In genomic region chr7:28972542-28972985, GRCm38 (mm10) we compare ENCODE assay signal across 7 mouse cellular contexts. TPM values are rescaled to one million over a fixed set of nuclear protein-coding genes. Genes with fewer than 3 reads are reported as not detected.
A peak's percentile ranks its signal among the peaks of the same experiment; 100 is the strongest.
DNase-seq lines count a peak whose midpoint lies in the region; ATAC-seq and TF ChIP-seq lines count a peak whose summit lies in the region.

No protein-coding gene starts in this region.

- H3K36me3 ChIP-seq in ES-E14 (ENCODE audit: control insufficient read depth, insufficient read depth, low read length, poor library complexity, severe bottlenecking), result peaks cover 60% of the 10 kb centered on the region
- H3K36me3 ChIP-seq in embryonic facial prominence, embryonic 13.5 days, result peaks cover 83% of the 10 kb centered on the region

- no peak overlapping the region for H3K4me3 ChIP-seq in ES-E14 (ENCODE audit: insufficient read depth in 1 of 2, low read depth in 1 of 2, low read length in 2 of 2, poor library complexity in 1 of 2, severe bottlenecking in 1 of 2)
- H3K4me3 ChIP-seq in embryonic facial prominence, embryonic 13.5 days, result no peak overlapping the region

- no peak overlapping the region for H3K4me2 ChIP-seq in embryonic facial prominence, embryonic 13.5 days

- peaks cover 13 to 27% of the 10 kb centered on the region in 2 experiments for H3K4me1 ChIP-seq in ES-E14 (ENCODE audit: control insufficient read depth in 2 of 2, insufficient read depth in 2 of 2, low read length in 2 of 2, poor library complexity in 1 of 2)
- H3K4me1 ChIP-seq in embryonic facial prominence, embryonic 13.5 days, result no peaks in the 10 kb centered on the region; the same call in 1 of the 2 replicates

- in situ Hi-C loops in ES-E14 (cut with MboI; ENCODE audit: low sequenced_read_pairs in 2 of 2, unreplicated experiment in 2 of 2), result no loop called here

- DNase-seq in ES-E14 (ENCODE audit: low read depth, low spot score), result peak; percentile 84
- DNase-seq in adrenal gland, postnatal 25 days, result peak; percentile 83
- DNase-seq in heart, postnatal 36 days, result peak; percentile 79 to 85
- DNase-seq in left cerebral cortex, postnatal 10 days (ENCODE audit: extremely low spot score in 1 of 2, low spot score in 2 of 2), result peak; percentile 56 to 86
- DNase-seq in spleen, adult 18-20 months, result peak; percentile 64 to 87

- peak overlapping the region; percentile 6; the same call in 1 of the 2 replicates for H3K27ac ChIP-seq in ES-E14 (ENCODE audit: insufficient read depth, low read depth, low read length, poor library complexity, severe bottlenecking)
- H3K27ac ChIP-seq in embryonic facial prominence, embryonic 13.5 days, result 0 out of 2 replicates have a peak overlapping the region, but pooled peaks have one; percentile 0

- WGBS in embryonic facial prominence, embryonic 13.5 days, result 67% methylated on average over 8 of the region's 8 CpGs

- no peak overlapping the region; the same call in 1 of the 2 replicates for H3K9ac ChIP-seq in ES-E14 (ENCODE audit: insufficient read depth, low read depth, low read length, poor library complexity, severe bottlenecking)
- H3K9ac ChIP-seq in embryonic facial prominence, embryonic 13.5 days, result no peak overlapping the region

- intact Hi-C loops in heart, postnatal 36 days (cut with DNase I), result loop anchor here (1.0 to 10.0 kb wide), 4 partner anchors 36 to 322 kb away; no protein-coding TSS in a partner anchor
- intact Hi-C loops in left cerebral cortex, postnatal 10 days (cut with DNase I), result loop anchor here (2.0 kb wide), 1 partner anchor 68 kb away; no protein-coding TSS in a partner anchor

- H3K27me3 ChIP-seq in embryonic facial prominence, embryonic 13.5 days, result no peaks in the 10 kb centered on the region

- ATAC-seq in embryonic facial prominence, embryonic 13.5 days (ENCODE audit: insufficient number of reproducible peaks, insufficient read depth, low FRiP score, low TSS enrichment, low read depth), result no peak
- ATAC-seq in megakaryocyte-erythroid progenitor cell, adult 5-6 weeks (replicated peaks; ENCODE audit: low FRiP score, low TSS enrichment, poor library complexity, severe bottlenecking), result peak; percentile 67

- H3K9me3 ChIP-seq in ES-E14 (ENCODE audit: control insufficient read depth, insufficient read depth, low read depth, low read length), result no peaks in the 10 kb centered on the region
- no peaks in the 10 kb centered on the region for H3K9me3 ChIP-seq in embryonic facial prominence, embryonic 13.5 days

TF ChIP-seq in ES-E14, 5 proteins besides CTCF, POLR2A, EP300 and RAD21:
- peak; percentile 96 for TF ChIP-seq ZNF384 (IDR thresholded peaks at IDR 0.05; ENCODE audit: low read depth, low read length)
- TF ChIP-seq CHD2 (IDR thresholded peaks at IDR 0.05; ENCODE audit: low read depth, low read length), result no peak
- peak; percentile 28; the same call in 1 of the 2 replicates for TF ChIP-seq ZC3H11A (IDR thresholded peaks at IDR 0.05; ENCODE audit: borderline replicate concordance, low read depth, low read length)

RNA-seq across cellular contexts. Expression of gene Eif3k, which starts 9.1 kb away (rescaled TPM):
- total RNA-seq in ES-E14 (2012; rRNA removed), result 474 and 500 TPM in 2 replicates
- total RNA-seq in adrenal gland, postnatal 25 days (2021), result 222 and 254 TPM in 2 replicates
- 453 and 455 TPM in 2 replicates for polyA plus RNA-seq in embryonic facial prominence, embryonic 13.5 days (2015; fragmentation: Nextera tagmentation; extraction: Ambion mirVana)
- 100 to 1,000 TPM; 159 to 163 TPM for total RNA-seq in heart, postnatal 36 days (2021)
- 100 to 1,000 TPM; 171 to 178 TPM for total RNA-seq in left cerebral cortex, postnatal 10 days (2021)
- 499 and 586 TPM in 2 replicates for total RNA-seq in megakaryocyte-erythroid progenitor cell, adult 5-6 weeks (2014; fragmentation: Nextera tagmentation)
- total RNA-seq in megakaryocyte-erythroid progenitor cell, adult 5-6 weeks (2017), result 360 and 454 TPM in 2 replicates

RNA-seq across cellular contexts. Expression of gene Map4k1, which starts 9.3 kb away (rescaled TPM):
- 14.8 and 15.6 TPM in 2 replicates for total RNA-seq in ES-E14 (2012; rRNA removed)
- 1.1 and 1.4 TPM in 2 replicates for total RNA-seq in adrenal gland, postnatal 25 days (2021)
- polyA plus RNA-seq in embryonic facial prominence, embryonic 13.5 days (2015; fragmentation: Nextera tagmentation; extraction: Ambion mirVana), result 7.7 and 9.9 TPM in 2 replicates
- total RNA-seq in heart, postnatal 36 days (2021), result under 1 TPM; 0.61 to 0.81 TPM
- 1 to 10 TPM; 5.8 to 6.0 TPM for total RNA-seq in left cerebral cortex, postnatal 10 days (2021)
- 64.1 and 76.8 TPM in 2 replicates for total RNA-seq in megakaryocyte-erythroid progenitor cell, adult 5-6 weeks (2014; fragmentation: Nextera tagmentation)
- 42.6 and 47.9 TPM in 2 replicates for total RNA-seq in megakaryocyte-erythroid progenitor cell, adult 5-6 weeks (2017)

RNA-seq across cellular contexts. Expression of gene Actn4, which starts 10.4 kb away (rescaled TPM):
- total RNA-seq in ES-E14 (2012; rRNA removed), result 566 and 627 TPM in 2 replicates
- 204 and 206 TPM in 2 replicates for total RNA-seq in adrenal gland, postnatal 25 days (2021)
- 232 and 258 TPM in 2 replicates for polyA plus RNA-seq in embryonic facial prominence, embryonic 13.5 days (2015; fragmentation: Nextera tagmentation; extraction: Ambion mirVana)
- total RNA-seq in heart, postnatal 36 days (2021), result 10 to 100 TPM; 69.4 to 81.8 TPM
- 100 to 1,000 TPM; 151 to 160 TPM for total RNA-seq in left cerebral cortex, postnatal 10 days (2021)
- total RNA-seq in megakaryocyte-erythroid progenitor cell, adult 5-6 weeks (2014; fragmentation: Nextera tagmentation), result 93.1 and 106 TPM in 2 replicates
- total RNA-seq in megakaryocyte-erythroid progenitor cell, adult 5-6 weeks (2017), result 41.1 and 51.7 TPM in 2 replicates
